Mouse (Mus musculus): ENCODE measurements around the gene Ttc9. TPM values are rescaled to one million over a fixed set of nuclear protein-coding genes. Genes with fewer than 3 reads are reported as not detected.

Ttc9 gene
- polyA plus RNA-seq, 1 experiment: 25.4 TPM

DNA sequence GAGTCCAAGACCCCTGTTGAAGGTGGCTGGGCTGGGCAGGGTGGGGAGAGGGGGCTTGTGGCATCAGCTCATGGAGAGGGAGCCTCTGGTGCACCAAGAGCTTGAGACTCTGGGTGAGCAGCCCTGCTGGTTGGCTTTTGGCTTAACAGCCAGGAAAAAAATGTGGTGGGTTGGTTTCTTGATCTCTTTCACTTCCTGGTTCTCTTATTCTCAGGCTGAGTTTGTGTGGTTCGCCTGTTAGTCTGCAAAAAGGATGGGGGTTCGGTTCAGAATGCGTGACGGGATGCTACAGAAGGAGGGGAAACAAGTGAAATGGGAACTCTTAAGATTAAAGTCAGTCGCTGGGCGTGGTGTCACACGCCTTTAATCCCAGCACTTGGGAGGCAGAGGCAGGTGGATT is 27.0 kb downstream of the Ttc9 start:
- H3K4me1 ChIP-seq (ENCODE audit: control insufficient read depth, insufficient read depth, low read length): no peaks in the 10 kb centered on the region; the same call in none of the 2 replicates
- no peak overlapping the region for H3K27ac ChIP-seq (ENCODE audit: control insufficient read depth, insufficient read depth, low read depth, low read length)
- no peaks in the 10 kb centered on the region for H3K36me3 ChIP-seq (ENCODE audit: control insufficient read depth, insufficient read depth, low read length)
- H3K4me3 ChIP-seq (ENCODE audit: control insufficient read depth, low read depth, low read length): no peak overlapping the region
- no peak for TF ChIP-seq POLR2A (IDR thresholded peaks at IDR 0.05; ENCODE audit: control insufficient read depth, low read depth, low read length)
- H3K27me3 ChIP-seq (ENCODE audit: control insufficient read depth, insufficient read depth, low read length): no peaks in the 10 kb centered on the region

DNA sequence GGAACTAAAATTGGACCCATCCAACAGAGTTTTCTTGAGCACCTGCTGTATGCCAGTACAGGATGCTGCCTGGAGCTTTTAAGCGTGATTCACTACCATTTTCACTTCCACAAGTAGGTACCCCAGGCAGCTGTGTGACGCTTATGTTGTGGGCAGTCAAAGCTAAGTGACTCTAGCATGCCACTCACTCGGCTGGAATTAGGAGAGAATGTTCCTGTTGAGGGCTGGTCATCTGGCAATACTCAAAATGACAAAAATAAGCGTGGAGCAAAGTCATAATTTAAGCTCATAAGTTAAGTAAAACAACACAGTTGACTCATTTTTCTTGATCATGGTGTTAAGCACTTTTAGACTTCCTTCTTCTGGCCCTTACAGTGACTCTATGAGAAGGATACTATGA is 31.0 kb downstream of the Ttc9 start:
- H3K36me3 ChIP-seq (ENCODE audit: control insufficient read depth, insufficient read depth, low read length): no peaks in the 10 kb centered on the region
- H3K27me3 ChIP-seq (ENCODE audit: control insufficient read depth, insufficient read depth, low read length): no peaks in the 10 kb centered on the region
- H3K27ac ChIP-seq (ENCODE audit: control insufficient read depth, insufficient read depth, low read depth, low read length): no peak overlapping the region
- no peaks in the 10 kb centered on the region; the same call in none of the 2 replicates for H3K4me1 ChIP-seq (ENCODE audit: control insufficient read depth, insufficient read depth, low read length)
- no peak for TF ChIP-seq POLR2A (IDR thresholded peaks at IDR 0.05; ENCODE audit: control insufficient read depth, low read depth, low read length)
- TF ChIP-seq CTCF (IDR thresholded peaks at IDR 0.05; ENCODE audit: control insufficient read depth, insufficient read depth, insufficient replicate concordance, low read depth, low read length): no peak
- H3K4me3 ChIP-seq (ENCODE audit: control insufficient read depth, low read depth, low read length): no peak overlapping the region

DNA sequence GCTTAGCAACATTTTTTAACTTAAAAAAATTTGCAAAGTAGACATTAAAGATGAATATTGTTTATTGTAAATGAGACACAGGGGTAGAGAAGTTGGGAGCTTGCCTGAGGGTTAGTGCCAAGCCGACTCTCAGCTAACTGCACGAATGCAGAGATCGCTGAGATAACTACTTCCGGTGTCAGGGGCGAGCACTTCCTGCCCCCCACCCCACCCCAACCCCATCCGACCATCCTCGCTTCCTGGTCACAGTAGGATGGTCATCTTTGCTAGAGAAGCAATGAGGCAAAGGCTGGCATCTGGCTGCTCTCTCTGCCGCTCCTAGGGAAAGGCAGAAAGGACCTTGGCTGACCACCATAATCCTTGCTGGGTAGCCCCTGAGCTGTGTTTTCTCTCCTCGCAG is 32.1 kb downstream of the Ttc9 start:
- Histone ChIP-seq H3K36me3 (ENCODE audit: control insufficient read depth, insufficient read depth, low read length) (no peaks in the 10 kb centered on the region), H3K27ac (ENCODE audit: control insufficient read depth, insufficient read depth, low read depth, low read length) (no peak overlapping the region), H3K4me1 (ENCODE audit: control insufficient read depth, insufficient read depth, low read length) (no peaks in the 10 kb centered on the region; the same call in none of the 2 replicates), H3K27me3 (ENCODE audit: control insufficient read depth, insufficient read depth, low read length) (no peaks in the 10 kb centered on the region), H3K4me3 (ENCODE audit: control insufficient read depth, low read depth, low read length) (peak overlapping the region; percentile 77)
- TF ChIP-seq POLR2A (IDR thresholded peaks at IDR 0.05; ENCODE audit: control insufficient read depth, low read depth, low read length) (no peak; the same call in 1 of the 2 replicates), CTCF (IDR thresholded peaks at IDR 0.05; ENCODE audit: control insufficient read depth, insufficient read depth, insufficient replicate concordance, low read depth, low read length) (no peak)

DNA sequence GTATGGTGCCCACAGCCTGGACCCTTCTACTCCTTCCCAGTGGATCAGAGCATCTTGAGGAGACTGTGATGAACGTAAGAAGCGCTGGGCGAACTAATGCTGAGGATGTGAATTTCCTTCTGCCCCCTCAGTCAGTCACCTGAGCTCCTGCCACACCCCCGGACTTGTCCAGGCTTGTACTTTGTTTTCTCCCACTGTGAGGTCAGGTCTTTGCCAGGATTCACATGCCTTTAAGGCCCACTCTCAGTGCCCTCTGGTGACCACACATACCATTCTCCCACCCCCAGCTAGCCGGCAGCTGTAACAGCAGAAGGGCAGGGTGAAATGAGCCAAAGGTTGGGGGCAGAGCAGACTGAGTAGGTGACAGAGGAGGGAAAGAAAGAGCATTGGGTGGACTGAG is 32.9 kb downstream of the Ttc9 start:
- TF ChIP-seq CTCF (IDR thresholded peaks at IDR 0.05; ENCODE audit: control insufficient read depth, insufficient read depth, insufficient replicate concordance, low read depth, low read length) (no peak), POLR2A (IDR thresholded peaks at IDR 0.05; ENCODE audit: control insufficient read depth, low read depth, low read length) (no peak)
- H3K27ac ChIP-seq (ENCODE audit: control insufficient read depth, insufficient read depth, low read depth, low read length): no peak overlapping the region
- no peaks in the 10 kb centered on the region for H3K36me3 ChIP-seq (ENCODE audit: control insufficient read depth, insufficient read depth, low read length)
- no peaks in the 10 kb centered on the region; the same call in none of the 2 replicates for H3K4me1 ChIP-seq (ENCODE audit: control insufficient read depth, insufficient read depth, low read length)
- peak overlapping the region; percentile 77; the same call in 1 of the 2 replicates for H3K4me3 ChIP-seq (ENCODE audit: control insufficient read depth, low read depth, low read length)
- no peaks in the 10 kb centered on the region for H3K27me3 ChIP-seq (ENCODE audit: control insufficient read depth, insufficient read depth, low read length)

DNA sequence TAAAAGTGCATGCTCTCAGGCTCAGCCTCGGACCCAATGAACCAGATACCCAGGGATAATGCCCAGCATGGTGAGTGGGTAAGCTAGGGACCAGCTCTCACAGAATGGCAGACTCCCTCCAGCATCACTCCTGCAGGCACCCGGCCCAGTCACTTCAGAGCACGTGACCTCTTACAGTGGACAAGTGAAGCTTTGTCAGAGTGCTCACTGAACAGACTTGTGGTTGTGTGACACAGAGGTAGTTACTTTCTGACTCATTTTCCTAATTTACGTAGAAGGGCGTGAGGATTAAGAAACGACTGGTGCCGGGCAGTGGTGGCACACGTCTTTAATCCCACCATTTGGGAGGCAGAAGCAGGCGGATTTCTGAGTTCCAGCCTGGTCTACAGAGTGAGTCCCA is 37.4 kb downstream of the Ttc9 start:
- TF ChIP-seq POLR2A (IDR thresholded peaks at IDR 0.05; ENCODE audit: control insufficient read depth, low read depth, low read length) (no peak), CTCF (IDR thresholded peaks at IDR 0.05; ENCODE audit: control insufficient read depth, insufficient read depth, insufficient replicate concordance, low read depth, low read length) (no peak)
- Histone ChIP-seq H3K27ac (ENCODE audit: control insufficient read depth, insufficient read depth, low read depth, low read length) (no peak overlapping the region), H3K4me1 (ENCODE audit: control insufficient read depth, insufficient read depth, low read length) (no peaks in the 10 kb centered on the region), H3K4me3 (ENCODE audit: control insufficient read depth, low read depth, low read length) (no peak overlapping the region), H3K36me3 (ENCODE audit: control insufficient read depth, insufficient read depth, low read length) (no peaks in the 10 kb centered on the region), H3K27me3 (ENCODE audit: control insufficient read depth, insufficient read depth, low read length) (no peaks in the 10 kb centered on the region)

DNA sequence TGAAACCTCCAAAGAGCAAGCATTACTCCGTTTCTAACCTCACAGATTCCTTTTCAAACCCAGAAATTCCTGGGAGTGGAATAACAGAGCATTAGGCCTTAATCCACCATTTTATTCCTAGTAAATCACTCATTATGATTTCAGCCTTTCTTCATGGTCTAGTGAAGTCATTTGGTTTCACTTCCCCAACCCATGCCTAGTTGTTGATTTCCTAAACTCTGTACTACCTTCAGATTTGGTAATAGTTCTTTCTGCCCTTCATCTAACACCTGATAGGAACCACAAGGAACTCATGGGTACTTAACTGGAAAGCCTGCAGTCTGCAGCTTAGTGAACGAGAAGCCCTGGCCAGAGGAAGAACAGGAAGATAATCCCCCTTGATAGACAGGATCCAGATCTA is 44.5 kb downstream of the Ttc9 start:
- Histone ChIP-seq H3K27ac (ENCODE audit: control insufficient read depth, insufficient read depth, low read depth, low read length) (no peak overlapping the region), H3K4me3 (ENCODE audit: control insufficient read depth, low read depth, low read length) (no peak overlapping the region), H3K27me3 (ENCODE audit: control insufficient read depth, insufficient read depth, low read length) (no peaks in the 10 kb centered on the region), H3K4me1 (ENCODE audit: control insufficient read depth, insufficient read depth, low read length) (no peaks in the 10 kb centered on the region), H3K36me3 (ENCODE audit: control insufficient read depth, insufficient read depth, low read length) (no peaks in the 10 kb centered on the region)
- TF ChIP-seq CTCF (IDR thresholded peaks at IDR 0.05; ENCODE audit: control insufficient read depth, insufficient read depth, insufficient replicate concordance, low read depth, low read length) (no peak), POLR2A (IDR thresholded peaks at IDR 0.05; ENCODE audit: control insufficient read depth, low read depth, low read length) (no peak)

DNA sequence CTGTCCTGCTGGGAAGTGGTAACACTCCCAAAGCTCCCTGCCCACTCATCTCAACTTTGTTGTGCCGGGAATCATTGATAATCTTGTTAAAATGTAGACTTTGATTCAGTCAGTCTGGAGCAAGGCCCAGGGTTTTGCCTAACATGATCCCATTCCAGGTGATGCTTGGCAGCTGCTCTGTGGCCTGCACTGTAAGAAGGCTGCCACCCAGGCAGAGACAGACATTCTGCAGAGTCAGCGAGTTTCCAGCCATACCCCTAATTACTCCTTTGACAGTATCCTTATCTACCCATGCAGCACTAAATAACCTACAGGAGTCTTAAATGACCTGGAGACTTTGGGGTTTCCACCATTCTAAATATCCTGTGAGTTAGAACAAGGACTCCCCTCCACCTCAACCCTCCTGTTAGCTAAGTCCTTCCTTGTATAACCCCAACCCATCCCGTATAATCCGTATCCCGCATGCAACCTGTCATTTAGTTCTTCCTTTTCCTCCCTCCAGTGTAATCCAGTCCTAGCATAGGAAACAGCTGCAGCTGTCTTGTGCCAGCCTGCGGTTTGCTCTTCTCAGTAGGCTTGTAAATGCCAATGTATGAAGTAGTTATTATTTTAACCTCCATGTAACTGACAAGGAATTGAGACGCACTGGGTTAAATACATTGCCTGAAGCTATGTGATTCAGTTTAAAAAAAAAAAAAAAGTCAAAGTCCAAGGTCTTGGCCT is 48.9 kb downstream of the Ttc9 start:
- Histone ChIP-seq H3K4me1 (ENCODE audit: control insufficient read depth, insufficient read depth, low read length) (peaks cover 3% of the 10 kb centered on the region; the same call in 1 of the 2 replicates), H3K36me3 (ENCODE audit: control insufficient read depth, insufficient read depth, low read length) (no peaks in the 10 kb centered on the region), H3K27me3 (ENCODE audit: control insufficient read depth, insufficient read depth, low read length) (no peaks in the 10 kb centered on the region), H3K27ac (ENCODE audit: control insufficient read depth, insufficient read depth, low read depth, low read length) (no peak overlapping the region), H3K4me3 (ENCODE audit: control insufficient read depth, low read depth, low read length) (no peak overlapping the region)
- TF ChIP-seq CTCF (IDR thresholded peaks at IDR 0.05; ENCODE audit: control insufficient read depth, insufficient read depth, insufficient replicate concordance, low read depth, low read length): no peak
- no peak for TF ChIP-seq POLR2A (IDR thresholded peaks at IDR 0.05; ENCODE audit: control insufficient read depth, low read depth, low read length)
